Mouse (Mus musculus) MEL (cell line): ENCODE measurements at regions not wholly inside any gene's neighbourhood (a gene's known extent, or its start where the extent isn't known, plus 50 kb on each side); places are given as distances from the start of the nearest gene placed in this dataset.

Experiments used
- DNase-seq: peaks from one replicate; pipeline ENCODE4 v3.0.0; 2011; ENCODE audit warnings: low read depth, low spot score
- H3K27ac ChIP-seq: 2 replicates; pipeline ENCODE4 v1.5.1; 2012; ENCODE audit warnings: low read depth, mild to moderate bottlenecking, control low read depth, low read length, moderate library complexity; ENCODE audit not compliant: control insufficient read depth
- H3K27me3 ChIP-seq, 2 experiments: fragments of 150-350 bp in 1 of 2; sonication (generic) in 1 of 2; 2 replicates each; pipeline ENCODE4 v1.6.1; 2012; ENCODE audit warnings: low read length in 2 of 2, mild to moderate bottlenecking in 2 of 2, improper control_type of control experiment in 1 of 2, moderate library complexity in 1 of 2; ENCODE audit not compliant: insufficient read depth in 2 of 2, control insufficient read depth in 1 of 2
- H3K36me3 ChIP-seq, 2 experiments: 2 replicates each; pipeline ENCODE4 v1.6.1; 2012 to 2014; ENCODE audit warnings: low read length in 2 of 2, improper control_type of control experiment in 1 of 2, inconsistent platforms in 1 of 2, mild to moderate bottlenecking in 1 of 2; ENCODE audit not compliant: insufficient read depth in 2 of 2, control insufficient read depth in 1 of 2
- H3K4me1 ChIP-seq, 2 experiments: fragments of 150-350 bp in 1 of 2; sonication (generic) in 1 of 2; 2 replicates each; pipeline ENCODE4 v1.6.1; 2012; ENCODE audit warnings: low read length in 2 of 2, improper control_type of control experiment in 1 of 2, mild to moderate bottlenecking in 1 of 2; ENCODE audit not compliant: insufficient read depth in 2 of 2, control insufficient read depth in 1 of 2
- H3K4me3 ChIP-seq, 2 experiments: fragments of 150-350 bp in 1 of 2; sonication (generic) in 1 of 2; 2 replicates each; pipeline ENCODE4 v1.5.1; 2012; ENCODE audit warnings: low read depth in 2 of 2, low read length in 2 of 2, mild to moderate bottlenecking in 2 of 2, moderate library complexity in 2 of 2, control low read depth in 1 of 2, improper control_type of control experiment in 1 of 2; ENCODE audit not compliant: control insufficient read depth in 1 of 2, insufficient read depth in 1 of 2
- H3K79me2 ChIP-seq: 2 replicates; pipeline ENCODE4 v1.6.1; 2012; ENCODE audit warnings: mild to moderate bottlenecking, low read length, moderate library complexity; ENCODE audit not compliant: control insufficient read depth, poor library complexity, insufficient read depth
- H3K9ac ChIP-seq: 2 replicates; pipeline ENCODE4 v1.6.1; 2012; ENCODE audit warnings: low read depth, mild to moderate bottlenecking, control low read depth, low read length, moderate library complexity; ENCODE audit not compliant: control insufficient read depth, poor library complexity, severe bottlenecking
- H3K9me3 ChIP-seq: fragments of 150-350 bp; sonication (generic); replicated peaks from 2 replicates; pipeline ENCODE4 v1.6.1; 2012; ENCODE audit warnings: mild to moderate bottlenecking, low read length, improper control_type of control experiment, moderate library complexity; ENCODE audit not compliant: insufficient read depth
- BHLHE40 ChIP-seq: IDR thresholded peaks from 2 replicates; pipeline ENCODE4 v1.6.1; 2012; ENCODE audit warnings: low read depth, mild to moderate bottlenecking, inconsistent platforms, low read length, improper control_type of control experiment, borderline replicate concordance
- CHD1 ChIP-seq: IDR thresholded peaks from 2 replicates; pipeline ENCODE4 v1.6.1; 2012; ENCODE audit warnings: low read depth, mild to moderate bottlenecking, inconsistent platforms, low read length, improper control_type of control experiment
- ELF1 ChIP-seq: IDR thresholded peaks from 2 replicates; pipeline ENCODE4 v1.6.1; 2014; ENCODE audit warnings: low read depth, mild to moderate bottlenecking, inconsistent platforms, low read length, improper control_type of control experiment, moderate library complexity
- GABPA ChIP-seq: IDR thresholded peaks from 2 replicates; pipeline ENCODE4 v1.6.1; 2012; ENCODE audit warnings: low read depth, mild to moderate bottlenecking, inconsistent platforms, low read length, improper control_type of control experiment, moderate library complexity
- HCFC1 ChIP-seq: IDR thresholded peaks from 2 replicates; pipeline ENCODE4 v1.6.1; 2012; ENCODE audit warnings: low read depth, mild to moderate bottlenecking, inconsistent platforms, low read length, improper control_type of control experiment, moderate library complexity
- JUND ChIP-seq: IDR thresholded peaks from 2 replicates; pipeline ENCODE4 v1.6.1; 2011; ENCODE audit warnings: low read depth, mild to moderate bottlenecking, improper control_type of control experiment, low read length
- MAX ChIP-seq: IDR thresholded peaks from 2 replicates; pipeline ENCODE4 v1.6.1; 2011; ENCODE audit warnings: low read length, improper control_type of control experiment
- MAZ ChIP-seq: IDR thresholded peaks from 2 replicates; pipeline ENCODE4 v1.6.1; 2012; ENCODE audit warnings: low read depth, mild to moderate bottlenecking, inconsistent platforms, low read length, improper control_type of control experiment
- MXI1 ChIP-seq: IDR thresholded peaks from 2 replicates; pipeline ENCODE4 v1.6.1; 2011; ENCODE audit warnings: mild to moderate bottlenecking, low read depth, low read length, improper control_type of control experiment
- MYB ChIP-seq: IDR thresholded peaks from 2 replicates; pipeline ENCODE4 v1.6.1; 2011; ENCODE audit warnings: mild to moderate bottlenecking, low read depth, low read length, improper control_type of control experiment
- MYC ChIP-seq: IDR thresholded peaks from 2 replicates; pipeline ENCODE4 v1.6.1; 2011; ENCODE audit warnings: low read depth, mild to moderate bottlenecking, low read length, improper control_type of control experiment, moderate library complexity
- NRF1 ChIP-seq: IDR thresholded peaks from 2 replicates; pipeline ENCODE4 v1.6.1; 2014; ENCODE audit warnings: low read depth, mild to moderate bottlenecking, inconsistent platforms, low read length, improper control_type of control experiment, moderate library complexity; ENCODE audit not compliant: poor library complexity, insufficient read depth, severe bottlenecking
- POLR2AphosphoS5 ChIP-seq: IDR thresholded peaks from 2 replicates; pipeline ENCODE4 v1.6.1; 2012; ENCODE audit warnings: low read depth, borderline replicate concordance, mild to moderate bottlenecking, inconsistent platforms, low read length, moderate library complexity, mixed read lengths
- RAD21 ChIP-seq: IDR thresholded peaks from 2 replicates; pipeline ENCODE4 v1.6.1; 2011; ENCODE audit warnings: mild to moderate bottlenecking, low read depth, low read length, improper control_type of control experiment
- RCOR1 ChIP-seq: IDR thresholded peaks from 2 replicates; pipeline ENCODE4 v1.6.1; 2012; ENCODE audit warnings: low read depth, mild to moderate bottlenecking, inconsistent platforms, low read length, improper control_type of control experiment
- SIN3A ChIP-seq: IDR thresholded peaks from 2 replicates; pipeline ENCODE4 v1.6.1; 2012; ENCODE audit warnings: low read length, improper control_type of control experiment, inconsistent platforms
- TCF12 ChIP-seq: IDR thresholded peaks from 2 replicates; pipeline ENCODE4 v1.6.1; 2014; ENCODE audit warnings: low read depth, mild to moderate bottlenecking, inconsistent platforms, low read length, improper control_type of control experiment, moderate library complexity
- USF1 ChIP-seq: IDR thresholded peaks from 2 replicates; pipeline ENCODE4 v1.6.1; 2014; ENCODE audit warnings: low read depth, mild to moderate bottlenecking, inconsistent platforms, low read length, improper control_type of control experiment, moderate library complexity
- USF2 ChIP-seq, 2 experiments: IDR thresholded peaks; 2 replicates each; pipeline ENCODE4 v1.6.1; 2011 to 2012; ENCODE audit warnings: improper control_type of control experiment in 2 of 2, low read length in 2 of 2, borderline replicate concordance in 1 of 2, inconsistent platforms in 1 of 2, low read depth in 1 of 2, mild to moderate bottlenecking in 1 of 2; ENCODE audit not compliant: insufficient read depth in 1 of 2
- ZMIZ1 ChIP-seq: IDR thresholded peaks from 2 replicates; pipeline ENCODE4 v1.6.1; 2012; ENCODE audit warnings: low read depth, mild to moderate bottlenecking, inconsistent platforms, low read length, improper control_type of control experiment, moderate library complexity
- ZNF384 ChIP-seq: IDR thresholded peaks from 2 replicates; pipeline ENCODE4 v1.6.1; 2012; ENCODE audit warnings: low read depth, mild to moderate bottlenecking, inconsistent platforms, low read length, improper control_type of control experiment

DNA sequence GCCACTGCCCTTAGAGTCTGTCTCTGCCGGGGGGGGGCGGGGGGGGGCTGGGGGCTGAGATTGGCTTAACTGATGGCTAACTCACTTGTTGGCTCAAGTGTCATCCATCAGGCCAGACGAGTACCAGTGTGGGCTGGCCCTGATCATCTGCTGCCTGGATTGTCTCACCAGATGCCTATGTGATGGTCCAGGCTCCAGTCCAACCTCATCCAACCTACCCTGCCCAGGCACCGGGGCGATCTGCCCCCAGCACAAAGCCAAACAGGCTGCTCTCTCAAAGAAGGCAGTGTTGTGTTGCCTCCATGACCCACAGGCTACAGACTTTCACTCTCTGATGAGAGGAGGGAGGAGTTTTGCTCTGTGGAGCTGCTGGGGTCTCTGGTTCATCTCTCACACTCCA, 215.7 kb upstream of the Sdk2 start:
- TF ChIP-seq TCF12: no peak
- TF ChIP-seq MYC: no peak
- no peak for TF ChIP-seq MAX
- TF ChIP-seq NRF1: no peak
- no peak for TF ChIP-seq RCOR1
- no peak for TF ChIP-seq BHLHE40
- TF ChIP-seq ELF1: no peak
- no peak for TF ChIP-seq GABPA
- Histone ChIP-seq H3K36me3 (no peaks in the 10 kb centered on the region), H3K27ac (no peak overlapping the region), H3K4me1 (no peaks in the 10 kb centered on the region), H3K9me3 (no peaks in the 10 kb centered on the region), H3K79me2 (no peaks in the 10 kb centered on the region), H3K9ac (no peak overlapping the region), H3K4me3 (no peak overlapping the region), H3K27me3 (no peaks in the 10 kb centered on the region)
- DNase-seq: no peak

DNA sequence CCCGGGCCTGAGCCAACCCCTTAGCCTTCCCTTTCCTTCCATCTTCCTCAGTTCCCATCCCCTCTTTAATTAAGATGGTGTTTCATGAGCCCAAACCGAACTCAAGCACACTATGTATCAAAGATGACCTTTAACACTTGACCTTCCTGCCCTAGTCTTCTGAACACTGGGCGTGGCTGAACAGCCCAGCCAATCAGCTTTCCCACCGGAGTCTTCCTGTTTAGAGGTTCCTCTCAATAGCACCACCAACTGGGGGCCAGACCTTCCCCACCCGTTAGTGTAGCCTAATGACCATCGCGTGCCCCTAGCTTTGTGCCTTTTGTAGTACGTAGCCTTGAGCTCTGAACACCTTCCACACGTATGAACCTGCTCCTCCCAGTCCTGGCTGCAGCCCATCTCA, 215.0 kb upstream of the Sdk2 start:
- no peaks in the 10 kb centered on the region for H3K4me1 ChIP-seq
- no peak for TF ChIP-seq MAZ
- TF ChIP-seq HCFC1: no peak
- no peak for TF ChIP-seq RCOR1
- TF ChIP-seq SIN3A: no peak
- no peak for TF ChIP-seq USF1
- TF ChIP-seq CHD1: no peak
- no peak for TF ChIP-seq RAD21
- TF ChIP-seq ZNF384: no peak
- TF ChIP-seq ZMIZ1: no peak
- no peak for TF ChIP-seq USF2 (IDR thresholded peaks at IDR 0.05; ENCODE audit: borderline replicate concordance in 1 of 2, insufficient read depth in 1 of 2, low read depth in 1 of 2, low read length in 2 of 2)
- no peak for TF ChIP-seq MXI1
- TF ChIP-seq POLR2AphosphoS5: no peak
- no peak for TF ChIP-seq JUND
- TF ChIP-seq MYB: no peak
- TF ChIP-seq MYC: no peak
- H3K27ac ChIP-seq: no peak overlapping the region
- H3K36me3 ChIP-seq: no peaks in the 10 kb centered on the region
- H3K9me3 ChIP-seq: no peaks in the 10 kb centered on the region
- no peak overlapping the region for H3K4me3 ChIP-seq
- no peak overlapping the region for H3K9ac ChIP-seq
- no peak for DNase-seq
- H3K27me3 ChIP-seq: no peaks in the 10 kb centered on the region
- H3K79me2 ChIP-seq: no peaks in the 10 kb centered on the region
